Mouse (Mus musculus) ES-Bruce4 (cell line): ENCODE data around the gene BC049730.
"Not testable (repeated sequence)": the region's sequence is repeated elsewhere in the genome, so short reads cannot be mapped to it uniquely, and the experiment has no call there.

Experiments
- CTCF ChIP-seq: IDR thresholded peaks from one replicate; pipeline ENCODE4 v1.8.1; 2011; ENCODE audit warnings: low read depth, low read length
- EP300 ChIP-seq: IDR thresholded peaks from 2 replicates; pipeline ENCODE4 v1.6.1; 2011; ENCODE audit warnings: low read depth, low read length; ENCODE audit not compliant: insufficient read depth
- POLR2A ChIP-seq: IDR thresholded peaks from one replicate; pipeline ENCODE4 v1.8.1; 2011; ENCODE audit warnings: low read length; ENCODE audit not compliant: insufficient read depth

- TF ChIP-seq CTCF, POLR2A, EP300: not testable (repeated sequence)
Measured at GRCm38 (mm10) chr7:24687519-24687918, 21.5 kb upstream of the BC049730 start.
